Mouse (Mus musculus) olfactory bulb, adult 2 months (tissue): ENCODE results near the gene Fam98b. TPM values are rescaled to one million over a fixed set of nuclear protein-coding genes. Genes with fewer than 3 reads are reported as not detected.
A peak's percentile ranks its signal among the peaks of the same experiment; 100 is the strongest.

ENCODE experiments used
- H3K27ac ChIP-seq: fragments of 200-500 bp; 2 replicates; pipeline ENCODE4 v1.5.1; 2012; ENCODE audit warnings: low read depth, low read length; ENCODE audit not compliant: insufficient read depth
- H3K4me1 ChIP-seq: fragments of 200-500 bp; 2 replicates; pipeline ENCODE4 v1.6.1; 2012; ENCODE audit warnings: low read length; ENCODE audit not compliant: control insufficient read depth, insufficient read depth
- H3K4me3 ChIP-seq: fragments of 200-500 bp; 2 replicates; pipeline ENCODE4 v1.5.1; 2012; ENCODE audit warnings: mild to moderate bottlenecking, low read depth, low read length, moderate library complexity; ENCODE audit not compliant: insufficient read depth
- CTCF ChIP-seq: fragments of 200-500 bp; IDR thresholded peaks from 2 replicates; pipeline ENCODE4 v1.5.1; 2012; ENCODE audit warnings: low read depth, mild to moderate bottlenecking, low read length, moderate library complexity; ENCODE audit not compliant: insufficient read depth
- POLR2A ChIP-seq: fragments of 200-500 bp; IDR thresholded peaks from 2 replicates; pipeline ENCODE4 v1.6.1; 2012; ENCODE audit warnings: mild to moderate bottlenecking, low read depth, low read length, moderate library complexity; ENCODE audit not compliant: insufficient read depth
- WGBS: fragments of 180-500 bp; shearing (Covaris S2); methylation state at CpG from one replicate; pipeline ENCODE4 v1.1.7; 2018; 5-methylcytosine and 5-hydroxymethylcytosine counted together
- polyA plus RNA-seq: library from polyadenylated mRNA; stranded (reverse); fragments of >200 nt; gene quantifications from 2 replicates; pipeline ENCODE4 v1.2.4, GENCODE M21; 2012; ENCODE audit warnings: low replicate concordance; ENCODE audit not compliant: missing spikeins, insufficient read depth, insufficient read length

The Fam98b gene
- polyA plus RNA-seq, 1 experiment: not detected

DNA sequence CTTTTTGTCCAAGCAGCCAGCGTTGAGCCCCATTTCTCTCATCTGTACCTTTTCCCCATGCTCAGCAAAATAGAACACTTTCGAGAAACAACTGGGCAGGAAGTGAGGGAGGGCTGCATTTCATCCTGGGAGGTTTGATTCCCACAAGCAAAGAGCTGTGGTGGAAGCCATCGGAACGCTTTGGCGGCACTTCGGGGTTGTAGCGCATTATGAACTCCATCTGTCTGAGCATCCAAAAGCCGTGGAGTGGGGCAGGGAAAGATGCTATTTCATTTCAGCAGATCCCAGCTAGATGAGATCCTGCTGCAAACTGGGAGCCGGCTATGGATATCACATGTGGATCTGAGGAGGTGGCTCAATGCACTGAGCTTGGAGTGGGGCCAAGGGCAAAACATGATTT lies 26.9 kb upstream of the Fam98b start:
- Histone ChIP-seq H3K4me1 (peaks cover 3% of the 10 kb centered on the region; the same call in 1 of the 2 replicates), H3K27ac (no peak overlapping the region), H3K4me3 (no peak overlapping the region)
- TF ChIP-seq POLR2A (no peak), CTCF (no peak)
- whole genome bisulfite sequencing: 86% methylated on average over 9 of the region's 9 CpGs

DNA sequence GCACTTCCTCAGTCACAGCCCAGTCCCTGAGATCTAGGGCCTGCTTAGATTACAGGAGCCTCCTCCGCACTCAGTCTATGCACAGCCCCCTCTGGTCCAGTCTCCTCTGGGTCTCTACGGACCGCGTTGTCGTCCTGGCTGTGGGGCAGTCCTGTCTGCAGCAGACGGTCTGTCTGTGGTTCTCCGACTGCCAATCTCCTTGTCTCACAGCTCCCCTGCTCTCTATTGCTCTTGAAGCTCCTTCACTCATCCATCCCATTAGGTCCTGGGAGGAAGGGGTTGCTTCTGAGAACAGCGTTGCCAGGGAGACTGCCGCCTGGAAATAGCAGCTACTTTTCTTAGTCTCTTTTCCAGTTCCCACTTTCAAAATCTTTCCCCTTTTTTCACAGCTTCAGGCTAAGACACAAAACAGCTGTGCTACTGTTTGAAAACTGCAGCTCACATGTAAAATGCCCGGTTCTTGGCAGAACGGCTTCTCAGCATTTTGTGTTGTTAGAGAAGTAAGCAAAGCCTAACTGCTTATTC lies 20.9 kb upstream of the Fam98b start:
- Histone ChIP-seq H3K4me3 (no peak overlapping the region), H3K4me1 (peaks cover 14% of the 10 kb centered on the region), H3K27ac (peak overlapping the region; percentile 54)
- 11% methylated on average over 11 of the region's 11 CpGs for WGBS
- no peak for TF ChIP-seq CTCF
- no peak for TF ChIP-seq POLR2A

DNA sequence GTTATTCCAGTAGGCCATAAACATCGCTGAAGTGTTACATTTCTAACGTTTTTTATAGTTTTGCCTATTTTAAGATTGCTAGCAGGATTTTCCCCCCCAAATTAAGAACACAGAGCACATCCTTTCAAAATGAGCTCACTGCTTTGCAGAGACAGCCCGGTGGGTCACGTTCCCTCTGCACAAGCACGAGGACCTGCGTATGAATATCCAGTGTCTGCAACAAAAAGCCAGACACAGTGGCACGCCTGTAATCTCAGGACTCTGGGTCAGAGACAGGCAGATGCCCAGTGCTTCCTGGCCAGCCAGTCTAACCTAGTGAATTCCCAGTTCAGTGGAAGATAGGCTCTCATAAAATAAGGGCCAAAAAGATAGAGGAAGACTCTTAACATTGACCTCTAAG lies 19.3 kb upstream of the Fam98b start:
- H3K4me1 ChIP-seq: peaks cover 14% of the 10 kb centered on the region
- H3K27ac ChIP-seq: no peak overlapping the region
- no peak for TF ChIP-seq POLR2A
- TF ChIP-seq CTCF: no peak
- H3K4me3 ChIP-seq: no peak overlapping the region
- WGBS: 44% methylated on average over 7 of the region's 7 CpGs

DNA sequence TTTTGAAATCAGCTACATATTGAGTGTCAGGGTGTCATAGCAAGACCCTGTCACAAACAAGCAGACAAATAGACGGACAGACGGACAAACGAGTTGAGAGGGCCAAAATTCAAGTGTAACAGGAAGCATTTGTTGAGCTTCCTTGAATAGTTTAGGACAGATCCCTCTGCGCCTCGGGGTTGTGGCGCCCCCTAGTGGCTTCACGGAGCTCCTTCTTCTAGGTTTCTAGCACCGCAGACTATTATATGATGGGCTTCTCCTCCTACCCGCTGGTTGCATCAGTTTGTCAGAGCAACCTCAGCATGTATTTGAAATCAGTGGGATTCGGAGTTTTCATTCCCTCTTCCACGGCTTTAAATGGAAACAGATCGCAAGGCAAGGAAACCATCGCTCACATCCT lies 18.3 kb upstream of the Fam98b start:
- Histone ChIP-seq H3K4me3 (no peak overlapping the region), H3K4me1 (peaks cover 14% of the 10 kb centered on the region), H3K27ac (no peak overlapping the region)
- TF ChIP-seq CTCF: peak; percentile 67
- TF ChIP-seq POLR2A: no peak
- WGBS: 2% methylated on average over 13 of the region's 13 CpGs

DNA sequence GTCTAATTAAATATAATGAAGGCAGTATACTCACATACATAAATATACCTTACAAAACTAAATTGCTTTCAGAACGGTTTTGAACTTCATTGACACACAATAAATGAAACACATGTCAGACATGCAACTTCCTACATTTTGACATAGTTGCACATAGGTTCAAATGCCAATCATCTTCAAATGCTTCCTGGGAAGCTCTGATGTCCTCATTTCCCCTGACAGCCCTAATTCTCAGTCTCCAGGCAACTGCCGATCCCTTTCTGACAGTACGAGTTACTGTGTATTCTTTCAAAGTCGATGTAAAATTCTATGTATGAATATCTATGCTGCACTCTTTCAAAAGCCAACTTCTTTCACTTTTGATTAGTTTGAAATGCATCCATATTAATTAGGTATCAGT lies 7.6 kb upstream of the Fam98b start:
- Histone ChIP-seq H3K27ac (no peak overlapping the region), H3K4me3 (no peak overlapping the region), H3K4me1 (no peaks in the 10 kb centered on the region)
- 75% methylated on average over 4 of the region's 4 CpGs for WGBS
- no peak for TF ChIP-seq POLR2A

DNA sequence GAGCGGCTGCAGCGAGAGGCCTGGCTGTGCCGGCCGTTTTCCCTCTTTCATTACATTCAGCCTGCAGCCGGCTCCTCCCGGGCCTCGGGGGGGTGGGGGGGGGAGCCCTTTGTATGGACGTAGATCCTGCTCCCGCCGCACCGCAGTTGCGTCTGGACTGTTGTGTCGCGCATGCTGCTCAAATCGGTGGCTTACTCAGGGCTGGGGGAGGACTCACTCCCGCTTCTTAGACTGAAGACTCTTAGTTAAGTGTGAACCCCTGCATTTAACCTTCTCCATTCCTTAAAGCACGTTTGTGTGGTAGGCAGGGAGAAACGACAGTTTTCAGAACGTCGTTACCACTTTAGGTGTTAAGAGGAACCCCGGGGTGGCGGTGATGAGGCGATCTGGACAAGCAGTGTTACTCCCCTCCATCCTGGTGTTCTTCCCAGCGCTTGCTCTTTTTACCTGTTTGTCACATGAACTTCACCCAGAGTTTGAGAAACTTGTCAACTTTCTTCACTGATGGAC lies 517 bp downstream of the Fam98b start:
- H3K4me1 ChIP-seq: peaks cover 5% of the 10 kb centered on the region; the same call in 1 of the 2 replicates
- TF ChIP-seq POLR2A (no peak; the same call in 1 of the 2 replicates), CTCF (no peak)
- WGBS: under 1% methylated on average over 24 of the region's 24 CpGs
- H3K27ac ChIP-seq: 0 out of 2 replicates have a peak overlapping the region, but pooled peaks have one; percentile 84
- H3K4me3 ChIP-seq: peak overlapping the region; percentile 94

DNA sequence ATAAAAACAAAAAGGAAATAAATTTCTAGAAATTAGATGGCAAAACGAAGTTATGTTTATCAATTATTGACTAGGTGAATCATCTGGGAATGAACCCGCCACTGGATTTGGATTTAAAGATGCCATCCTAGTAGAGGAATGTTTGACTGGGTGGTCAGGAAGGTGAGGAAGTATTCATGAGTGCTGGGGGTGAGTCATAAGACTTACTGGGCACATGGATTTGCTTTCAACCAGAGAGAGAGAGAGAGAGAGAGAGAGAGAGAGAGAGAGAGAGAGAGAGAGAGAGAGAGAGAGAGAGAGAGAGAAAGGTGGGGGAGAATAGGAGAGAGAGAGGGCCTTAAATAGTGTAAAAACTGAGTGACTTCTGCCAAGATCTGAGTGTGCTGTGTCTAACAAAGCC lies 5.9 kb downstream of the Fam98b start:
- Histone ChIP-seq H3K4me1 (peaks cover 3% of the 10 kb centered on the region; the same call in 1 of the 2 replicates), H3K27ac (no peak overlapping the region), H3K4me3 (no peak overlapping the region)
- TF ChIP-seq POLR2A (no peak), CTCF (no peak)
- WGBS: 91% methylated on average over 2 of the region's 2 CpGs

DNA sequence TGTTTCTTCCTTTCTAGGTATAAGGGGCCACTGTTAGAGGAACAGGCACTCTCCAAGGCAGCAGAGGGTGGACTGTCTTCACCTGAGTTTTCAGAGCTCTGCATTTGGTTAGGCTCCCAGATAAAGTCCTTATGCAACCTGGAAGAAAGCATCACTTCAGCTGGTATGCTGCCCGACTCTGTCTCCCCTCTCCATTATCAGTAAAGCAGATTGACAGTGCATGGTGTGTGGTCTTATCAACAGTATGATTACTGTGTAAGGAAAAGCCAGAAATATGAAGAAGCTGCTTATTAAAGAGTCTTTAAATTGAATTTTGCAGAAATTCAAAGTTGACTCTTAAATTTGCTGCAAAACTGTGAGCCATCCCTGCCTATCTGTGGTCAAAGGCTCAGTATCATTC lies 8.1 kb downstream of the Fam98b start:
- TF ChIP-seq CTCF (no peak), POLR2A (no peak)
- H3K4me3 ChIP-seq: no peak overlapping the region
- H3K27ac ChIP-seq: no peak overlapping the region

DNA sequence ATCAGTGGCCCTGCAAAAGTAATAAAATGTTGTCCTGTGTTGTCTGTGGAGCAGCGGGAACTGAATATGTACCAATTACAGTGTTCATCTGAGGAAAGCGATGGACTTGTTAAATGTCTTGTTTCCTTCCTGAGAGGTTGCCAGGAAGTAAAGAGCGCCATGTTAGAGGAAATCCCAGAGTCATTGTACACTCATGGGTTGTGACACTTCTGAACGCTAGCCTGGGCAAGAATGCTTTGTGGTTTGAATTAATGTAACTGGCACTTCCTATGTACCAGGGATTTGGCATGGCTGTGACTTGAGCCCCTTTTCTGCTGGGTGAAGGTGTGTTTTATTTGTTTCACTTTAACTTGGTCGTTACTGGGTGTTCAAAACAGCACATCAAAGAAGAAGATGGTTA lies 12.6 kb downstream of the Fam98b start:
- TF ChIP-seq CTCF (no peak), POLR2A (no peak)
- 73% methylated on average over 5 of the region's 5 CpGs for whole genome bisulfite sequencing
- H3K27ac ChIP-seq: no peak overlapping the region
- H3K4me1 ChIP-seq: no peaks in the 10 kb centered on the region
- no peak overlapping the region for H3K4me3 ChIP-seq

More for the DNA sequence above, 8.1 kb downstream of the Fam98b start:
- 80% methylated on average over 1 of the region's 1 CpGs for WGBS
- H3K4me1 ChIP-seq: 0 out of 2 replicates have a peak, but pooled peaks cover 2% of the 10 kb centered on the region
